Mouse (Mus musculus) c-Kit-positive CD71-negative TER-119-negative erythroid progenitor cells, embryonic 14.5 days (primary cell): ENCODE results near the gene Naa15.
A peak's percentile ranks its signal among the peaks of the same experiment; 100 is the strongest.

Experiments used
- DNase-seq: peaks from one replicate; pipeline ENCODE4 v3.0.0-alpha.2; 2013; ENCODE audit warnings: low read depth

Naa15 gene

GRCm38 (mm10) chr3:51517467-51517866 lies 102.5 kb downstream of the Naa15 start:
- no peak for DNase-seq

- peak; percentile 32 for DNase-seq
Measured at GRCm38 (mm10) chr3:51517878-51518762, 103.2 kb downstream of the Naa15 start.

- no peak for DNase-seq
Measured at GRCm38 (mm10) chr3:51518763-51519121, 103.8 kb downstream of the Naa15 start.

- no peak for DNase-seq
Measured at GRCm38 (mm10) chr3:51521262-51521661, 106.3 kb downstream of the Naa15 start.

GRCm38 (mm10) chr3:51525186-51525785 lies 110.3 kb downstream of the Naa15 start:
- no peak for DNase-seq
